Mouse (Mus musculus) lung, adult 2 months (tissue): ENCODE measurements around the gene Cdh12. TPM values are rescaled to one million over a fixed set of nuclear protein-coding genes. Genes with fewer than 3 reads are reported as not detected.

Experiments
- DNase-seq: peaks from one replicate; pipeline ENCODE4 v3.0.0; 2022
- H3K4me1 ChIP-seq: fragments of 200-500 bp; 2 replicates; pipeline ENCODE4 v1.6.1; 2011; ENCODE audit warnings: low read length; ENCODE audit not compliant: control insufficient read depth, insufficient read depth
- H3K4me3 ChIP-seq: fragments of 200-500 bp; replicated peaks from 2 replicates; pipeline ENCODE3; 2011; ENCODE audit warnings: low read depth, mild to moderate bottlenecking, control low read depth, low read length; ENCODE audit errors: extremely low read depth
- CTCF ChIP-seq: fragments of 200-500 bp; IDR thresholded peaks from 2 replicates; pipeline ENCODE4 v1.5.1; 2011; ENCODE audit warnings: mild to moderate bottlenecking, low read length, control low read depth; ENCODE audit not compliant: insufficient read depth
- POLR2A ChIP-seq: fragments of 200-500 bp; IDR thresholded peaks from 2 replicates; pipeline ENCODE4 v1.6.1; 2011; ENCODE audit warnings: low read depth, mild to moderate bottlenecking, control low read depth, low read length, borderline replicate concordance; ENCODE audit errors: extremely low read depth
- WGBS: fragments of 180-500 bp; shearing (Covaris S2); methylation state at CpG from one replicate; pipeline ENCODE4 v1.1.7; 2018; 5-methylcytosine and 5-hydroxymethylcytosine counted together
- polyA plus RNA-seq: library from polyadenylated mRNA; depleted of rRNA; stranded (reverse); fragments of >200 nt; gene quantifications from 2 replicates; pipeline ENCODE4 v1.2.3, GENCODE M21; 2012

Cdh12 gene
- polyA plus RNA-seq, 1 experiment: not detected

GRCm38 (mm10) chr15:21407324-21408044 lies 958.4 kb downstream of the Cdh12 start:
- DNase-seq: no peak
- Histone ChIP-seq H3K4me1 (no peaks in the 10 kb centered on the region), H3K4me3 (no peak overlapping the region)
- TF ChIP-seq CTCF (no peak), POLR2A (no peak)
- WGBS: 59% methylated on average over 2 of the region's 2 CpGs

GRCm38 (mm10) chr15:21437347-21437746 lies 988.3 kb downstream of the Cdh12 start:
- no peak for DNase-seq
- TF ChIP-seq CTCF (no peak), POLR2A (no peak)
- 72% methylated on average over 4 of the region's 4 CpGs for WGBS
- Histone ChIP-seq H3K4me1 (no peaks in the 10 kb centered on the region), H3K4me3 (no peak overlapping the region)

- Histone ChIP-seq H3K4me1 (no peaks in the 10 kb centered on the region), H3K4me3 (no peak overlapping the region)
- TF ChIP-seq POLR2A (no peak), CTCF (no peak)
- no peak for DNase-seq
These were observed 988.9 kb downstream of the Cdh12 start for GRCm38 (mm10) chr15:21437924-21438323.

- H3K4me1 ChIP-seq: no peaks in the 10 kb centered on the region
- 54% methylated on average over 2 of the region's 2 CpGs for WGBS
- no peak for DNase-seq
- TF ChIP-seq POLR2A (no peak), CTCF (no peak)
- no peak overlapping the region for H3K4me3 ChIP-seq
These were observed 1009.0 kb downstream of the Cdh12 start for GRCm38 (mm10) chr15:21458098-21458497.

GRCm38 (mm10) chr15:21519355-21519869 lies 1070.3 kb downstream of the Cdh12 start:
- no peak for DNase-seq
- no peak overlapping the region for H3K4me3 ChIP-seq
- no peak for TF ChIP-seq POLR2A
- TF ChIP-seq CTCF: no peak
- no peaks in the 10 kb centered on the region for H3K4me1 ChIP-seq

- WGBS: 54% methylated on average over 4 of the region's 4 CpGs
- Histone ChIP-seq H3K4me1 (no peaks in the 10 kb centered on the region), H3K4me3 (no peak overlapping the region)
- DNase-seq: no peak
- TF ChIP-seq CTCF: no peak
- no peak for TF ChIP-seq POLR2A
These were observed 1081.7 kb downstream of the Cdh12 start for GRCm38 (mm10) chr15:21530804-21531203.

GRCm38 (mm10) chr15:21536909-21537308 lies 1087.8 kb downstream of the Cdh12 start:
- H3K4me1 ChIP-seq: no peaks in the 10 kb centered on the region
- no peak overlapping the region for H3K4me3 ChIP-seq
- no peak for DNase-seq
- no peak for TF ChIP-seq CTCF
- TF ChIP-seq POLR2A: no peak
- WGBS: 51% methylated on average over 2 of the region's 2 CpGs

- no peak for DNase-seq
- WGBS: 78% methylated on average over 2 of the region's 2 CpGs
- no peak overlapping the region for H3K4me3 ChIP-seq
- TF ChIP-seq POLR2A: no peak
- no peak for TF ChIP-seq CTCF
- H3K4me1 ChIP-seq: no peaks in the 10 kb centered on the region
These were observed 1095.7 kb downstream of the Cdh12 start for GRCm38 (mm10) chr15:21544786-21545185.

GRCm38 (mm10) chr15:21555981-21556380 lies 1106.9 kb downstream of the Cdh12 start:
- WGBS: 80% methylated on average over 4 of the region's 4 CpGs
- Histone ChIP-seq H3K4me3 (no peak overlapping the region), H3K4me1 (no peaks in the 10 kb centered on the region)
- TF ChIP-seq POLR2A (no peak), CTCF (no peak)
- no peak for DNase-seq
